Mouse (Mus musculus) NIH3T3 (cell line): ENCODE measurements around the gene Tsen2.

Experiments
- DNase-seq: peaks from one replicate; pipeline ENCODE4 v3.0.0-alpha.2; 2012; ENCODE audit warnings: low read depth

Gene Tsen2

GRCm38 (mm10) chr6:115541676-115542275 is 2.7 kb upstream of the Tsen2 start:
- DNase-seq: peak; percentile 85

GRCm38 (mm10) chr6:115542341-115542740 is 2.1 kb upstream of the Tsen2 start:
- DNase-seq: peak; percentile 52

- DNase-seq: peak; percentile 67
Observed at GRCm38 (mm10) chr6:115546276-115546675, 1.8 kb downstream of the Tsen2 start.

- DNase-seq: peak; percentile 81
Observed at GRCm38 (mm10) chr6:115555485-115555884, 11.0 kb downstream of the Tsen2 start.

- no peak for DNase-seq
Observed at GRCm38 (mm10) chr6:115558176-115558575, 13.7 kb downstream of the Tsen2 start.

GRCm38 (mm10) chr6:115559651-115560632 is 15.5 kb downstream of the Tsen2 start:
- DNase-seq: no peak

- DNase-seq: peak; percentile 20
Observed at GRCm38 (mm10) chr6:115565479-115566045, 21.1 kb downstream of the Tsen2 start.

GRCm38 (mm10) chr6:115574171-115574570 is 29.7 kb downstream of the Tsen2 start:
- DNase-seq: no peak

GRCm38 (mm10) chr6:115577407-115577806 is 32.9 kb downstream of the Tsen2 start:
- no peak for DNase-seq

GRCm38 (mm10) chr6:115577941-115578340 is 33.5 kb downstream of the Tsen2 start:
- no peak for DNase-seq

GRCm38 (mm10) chr6:115580810-115581209 is 36.3 kb downstream of the Tsen2 start:
- no peak for DNase-seq

GRCm38 (mm10) chr6:115582328-115583115 is 38.1 kb downstream of the Tsen2 start:
- DNase-seq: no peak

GRCm38 (mm10) chr6:115583430-115584125 is 39.1 kb downstream of the Tsen2 start:
- no peak for DNase-seq

- DNase-seq: peak; percentile 15
Observed at GRCm38 (mm10) chr6:115584176-115584575, 39.7 kb downstream of the Tsen2 start.

- no peak for DNase-seq
Observed at GRCm38 (mm10) chr6:115586321-115586720, 41.9 kb downstream of the Tsen2 start.

- DNase-seq: no peak
Observed at GRCm38 (mm10) chr6:115591692-115592359, 47.4 kb downstream of the Tsen2 start.

GRCm38 (mm10) chr6:115592458-115592857 is 48.0 kb downstream of the Tsen2 start, which contains the start of gene Mkrn2os:
Mkrn2os (minus strand) TSS chr6:115592576.
- no peak for DNase-seq

GRCm38 (mm10) chr6:115593252-115593651 is 48.8 kb downstream of the Tsen2 start:
- no peak for DNase-seq

- DNase-seq: no peak
Observed at GRCm38 (mm10) chr6:115594463-115594862, 50.0 kb downstream of the Tsen2 start.

- DNase-seq: no peak
Observed at GRCm38 (mm10) chr6:115595667-115596066, 51.2 kb downstream of the Tsen2 start.

- no peak for DNase-seq
Observed at GRCm38 (mm10) chr6:115601322-115601714, 56.9 kb downstream of the Tsen2 start.
